Mouse (Mus musculus) embryo, embryonic 10.5 days (tissue): ENCODE data around the gene Tgfbr2.

Source experiments
- DNase-seq: peaks from one replicate; pipeline ENCODE4 v3.0.0-alpha.2; 2015; ENCODE audit warnings: low spot score

Gene Tgfbr2

DNA sequence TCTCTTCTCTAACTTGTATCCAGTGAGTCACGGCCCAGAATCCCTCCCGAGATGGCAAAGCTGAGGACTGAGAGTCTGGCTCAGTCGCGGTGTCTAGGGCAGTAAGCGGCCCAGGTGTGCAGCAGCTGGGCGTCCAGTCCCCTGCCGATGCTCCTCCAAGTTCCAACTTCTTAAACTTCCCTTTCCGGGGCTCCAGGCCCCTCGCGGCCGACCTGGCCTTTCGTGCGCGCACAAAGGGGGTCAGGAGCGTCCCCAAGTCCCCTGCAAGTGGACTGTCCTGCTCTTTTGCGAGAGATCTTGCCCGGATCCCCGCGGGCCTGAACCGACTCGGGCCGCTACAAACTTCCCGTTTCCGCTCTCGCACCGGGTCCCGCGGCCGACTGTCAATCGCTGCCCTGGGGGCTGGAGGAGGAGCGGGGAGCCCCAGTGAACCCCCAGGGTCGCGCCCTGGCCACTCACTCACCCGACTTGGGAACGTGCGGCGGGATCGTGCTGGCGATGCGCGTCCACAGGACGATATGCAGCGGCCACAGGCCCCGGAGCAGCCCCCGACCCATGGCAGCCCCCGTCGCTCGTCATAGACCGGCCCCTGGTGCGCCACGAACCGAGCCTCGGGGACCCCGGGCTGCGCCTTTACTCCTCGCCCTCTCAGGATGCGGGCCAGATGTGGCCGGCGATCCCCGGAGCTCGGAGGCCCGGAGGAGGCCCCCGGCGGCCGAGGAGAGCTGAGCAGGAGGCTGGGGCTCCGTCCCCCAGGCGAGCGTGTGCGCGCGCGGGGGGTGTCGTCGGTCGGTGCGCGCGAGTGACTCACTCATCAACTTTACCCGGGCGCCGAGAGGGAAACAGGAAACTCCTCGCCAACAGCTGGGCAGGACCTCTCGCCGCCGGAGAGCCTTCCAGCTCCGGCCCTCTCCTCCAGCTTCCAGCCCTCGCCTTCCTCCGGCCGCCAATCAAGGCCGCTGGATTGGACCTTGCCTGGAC lies at the start of gene Tgfbr2:
Gene Tgfbr2 (minus strand): TSS at position 880 of the 981 bp plus-strand sequence.
- peak; percentile 83 for DNase-seq

DNA sequence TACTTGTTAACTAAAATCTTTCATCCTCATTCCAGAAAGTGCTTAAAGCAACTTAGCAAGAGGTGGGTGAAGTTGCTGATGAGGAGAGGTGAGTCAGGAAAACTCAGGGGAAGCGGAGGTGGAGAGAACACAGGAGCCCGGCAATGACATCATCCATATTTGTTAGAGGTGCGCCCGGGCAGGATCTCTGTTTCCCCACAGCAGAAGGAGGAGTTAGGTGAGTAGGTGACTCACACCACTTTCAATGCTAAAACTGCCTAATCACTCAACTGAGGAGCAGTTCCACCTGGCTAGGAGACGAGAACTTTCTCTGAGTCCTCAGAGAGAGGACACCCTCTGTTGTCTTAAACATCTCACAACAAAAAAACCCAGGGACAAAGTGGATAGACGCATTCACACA lies 48.2 kb upstream of the Tgfbr2 start:
- DNase-seq: no peak

DNA sequence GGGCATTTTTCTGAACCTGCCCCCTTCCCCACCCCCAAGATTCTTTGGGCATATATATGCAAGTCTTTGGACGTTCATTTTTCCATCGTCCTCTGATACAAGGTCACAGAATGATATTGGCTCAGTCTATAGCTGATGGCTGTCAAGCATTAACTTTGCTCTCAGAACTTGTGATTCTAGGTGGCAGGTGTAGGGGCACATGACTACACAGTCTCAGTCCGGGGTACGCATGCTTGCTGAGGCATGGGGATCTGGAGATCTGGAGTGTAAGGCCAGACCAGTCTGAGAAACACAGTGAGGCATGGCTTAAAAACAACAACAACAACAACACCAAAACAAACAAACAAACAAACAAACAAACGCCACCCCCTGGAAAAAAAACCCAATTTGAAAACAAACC lies 47.5 kb upstream of the Tgfbr2 start:
- DNase-seq: no peak

DNA sequence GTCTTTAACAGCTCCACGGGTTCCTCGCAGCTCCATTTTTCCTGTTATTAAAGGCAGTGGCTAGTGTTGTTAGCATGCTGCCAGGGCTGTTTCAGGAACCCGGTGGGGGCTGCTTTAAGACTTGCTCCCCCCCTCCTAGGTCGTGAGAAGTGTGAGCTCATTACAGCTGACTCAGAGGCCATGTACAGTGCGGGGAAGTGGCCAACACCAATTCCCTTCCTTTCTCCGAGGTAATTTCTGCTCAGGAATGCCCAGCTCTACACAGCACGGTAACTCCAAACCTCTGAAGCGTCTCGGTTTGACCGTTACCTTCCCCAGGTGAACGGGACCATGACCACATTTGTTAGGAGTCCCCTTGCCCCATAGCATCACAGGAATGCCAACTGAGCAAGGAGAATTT lies 46.8 kb upstream of the Tgfbr2 start:
- no peak for DNase-seq

DNA sequence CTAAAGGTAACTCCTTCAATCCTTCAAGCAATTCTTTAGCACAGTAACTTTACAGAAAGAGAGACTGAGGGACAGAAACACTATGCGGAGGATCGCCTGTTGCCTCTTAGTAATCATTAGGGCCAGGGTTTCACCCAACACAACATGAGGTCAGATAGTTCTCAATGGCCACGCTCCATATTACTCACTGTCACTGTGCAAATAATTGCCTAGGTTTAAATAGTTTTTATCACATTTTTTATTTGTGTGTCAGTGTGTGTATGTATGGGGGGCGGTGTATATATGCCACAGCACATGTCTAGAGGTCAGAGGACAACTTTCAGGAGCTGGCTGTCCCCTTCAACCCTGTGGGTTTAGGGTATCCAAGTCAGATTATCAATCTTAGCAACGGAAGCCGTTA lies 46.4 kb upstream of the Tgfbr2 start:
- no peak for DNase-seq

DNA sequence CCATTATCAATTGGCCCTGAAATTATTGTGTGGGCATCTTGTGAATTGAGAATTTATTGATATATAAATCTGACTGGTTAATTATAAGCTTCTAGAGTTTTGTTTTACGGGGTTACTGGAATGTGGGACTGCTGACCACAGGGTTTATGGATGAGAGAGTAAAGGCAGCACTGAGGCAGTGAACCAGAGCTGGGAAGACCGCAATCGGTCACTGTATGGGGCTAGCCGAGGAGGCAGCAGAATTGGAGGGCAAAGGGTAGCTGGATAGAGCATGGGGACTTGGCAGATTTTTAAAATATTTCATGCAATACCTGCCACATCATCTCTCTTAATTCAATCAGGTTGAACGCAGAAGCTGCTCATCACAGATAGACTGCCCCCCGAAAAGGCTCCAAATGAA lies 45.5 kb upstream of the Tgfbr2 start:
- DNase-seq: no peak

DNA sequence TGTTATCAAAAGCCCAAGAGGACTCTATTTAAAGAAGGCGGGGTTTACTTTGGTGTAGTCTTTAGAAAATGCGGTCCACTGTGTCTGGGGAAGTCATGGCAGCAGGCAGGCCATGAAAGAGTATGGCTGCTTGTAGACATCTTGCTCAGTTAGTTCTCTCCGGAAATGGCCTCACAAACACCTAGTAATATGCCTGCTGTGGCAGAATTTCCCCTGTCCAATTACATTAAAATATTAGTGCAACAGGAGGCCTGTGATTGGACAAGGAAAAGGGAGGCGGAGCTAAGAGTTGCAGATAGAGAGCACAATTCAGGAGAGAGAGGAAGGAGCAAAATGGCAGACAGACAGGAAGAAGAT lies 45.0 kb upstream of the Tgfbr2 start:
- no peak for DNase-seq

DNA sequence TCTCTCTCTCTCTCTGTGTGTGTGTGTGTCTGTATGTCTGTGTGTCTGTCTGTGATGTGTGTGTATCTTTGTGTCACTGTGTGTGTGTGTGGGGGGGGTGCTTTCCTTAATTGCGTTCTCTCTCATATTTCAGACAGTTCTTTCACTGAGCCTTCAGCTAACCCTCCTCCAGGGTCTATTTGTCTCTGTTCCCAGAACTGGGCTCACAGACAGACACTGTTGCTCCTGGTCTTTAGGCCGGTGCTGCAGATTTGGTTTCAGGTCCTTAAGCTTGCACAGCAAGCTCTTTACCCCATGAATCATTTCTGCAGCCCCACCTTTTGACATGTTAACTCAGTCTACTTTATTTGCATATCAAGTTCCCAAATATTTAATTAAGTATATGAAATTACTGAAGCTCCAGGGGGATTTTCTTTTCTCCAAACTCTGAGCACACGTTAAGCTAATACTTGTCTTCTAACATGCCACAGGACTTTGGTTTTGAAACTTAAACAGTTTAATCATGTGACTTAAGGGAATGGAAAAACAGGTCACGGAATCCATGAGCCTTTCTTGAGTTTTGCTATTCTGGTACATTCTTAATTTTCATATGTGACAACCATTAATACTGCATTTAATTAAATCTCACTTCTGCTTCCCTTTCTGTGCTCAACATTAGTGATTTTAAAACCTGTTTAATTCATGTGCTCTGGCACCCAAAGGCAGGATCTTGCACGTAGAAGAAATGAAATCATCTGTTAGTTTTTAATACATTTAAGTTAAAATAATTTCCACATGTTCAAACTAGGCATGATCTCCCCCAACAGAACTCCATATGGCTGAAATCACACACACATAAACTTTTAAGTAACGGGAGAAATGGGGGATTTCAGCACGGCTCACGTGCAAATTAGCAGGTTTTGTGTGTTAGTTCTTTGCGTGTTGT lies 44.3 kb upstream of the Tgfbr2 start:
- no peak for DNase-seq

DNA sequence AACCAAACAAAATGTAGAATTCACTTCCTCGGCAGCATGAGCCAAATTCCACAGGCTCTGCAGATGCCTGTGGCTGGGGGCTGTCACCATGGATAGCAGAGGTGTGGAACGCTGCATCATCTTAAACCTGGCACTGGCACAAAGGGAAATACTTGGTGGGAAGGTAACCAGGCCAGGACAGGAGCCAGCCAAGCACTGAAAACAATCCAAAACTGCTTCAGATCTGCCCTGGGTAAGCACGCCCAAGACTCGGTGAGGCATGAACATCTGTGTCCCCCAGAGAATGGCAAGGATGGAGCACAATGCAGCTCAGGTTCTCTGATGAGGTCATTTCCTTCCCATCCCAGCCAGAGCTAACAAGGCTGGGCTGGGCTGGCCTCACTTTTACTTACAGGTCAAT lies 43.6 kb upstream of the Tgfbr2 start:
- peak; percentile 32 for DNase-seq

DNA sequence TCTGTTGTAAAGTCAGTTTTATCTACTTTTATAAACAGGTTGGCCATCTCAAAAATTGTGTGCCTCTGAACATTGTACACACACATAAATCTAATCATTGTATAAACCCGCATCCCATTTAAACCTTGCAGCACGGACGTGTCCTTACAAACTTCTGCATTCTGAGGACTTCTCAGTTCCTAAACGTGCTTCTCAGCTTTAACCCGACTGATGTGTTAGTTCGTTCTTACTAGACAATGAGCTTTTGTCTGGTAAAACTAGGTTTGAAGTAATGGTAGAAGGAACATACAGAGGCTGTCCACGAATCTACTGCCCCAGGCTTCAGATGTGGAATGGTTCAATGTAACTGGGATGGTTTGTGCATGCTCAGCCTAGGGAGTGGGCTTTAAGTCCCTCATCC lies 41.9 kb upstream of the Tgfbr2 start:
- DNase-seq: no peak

DNA sequence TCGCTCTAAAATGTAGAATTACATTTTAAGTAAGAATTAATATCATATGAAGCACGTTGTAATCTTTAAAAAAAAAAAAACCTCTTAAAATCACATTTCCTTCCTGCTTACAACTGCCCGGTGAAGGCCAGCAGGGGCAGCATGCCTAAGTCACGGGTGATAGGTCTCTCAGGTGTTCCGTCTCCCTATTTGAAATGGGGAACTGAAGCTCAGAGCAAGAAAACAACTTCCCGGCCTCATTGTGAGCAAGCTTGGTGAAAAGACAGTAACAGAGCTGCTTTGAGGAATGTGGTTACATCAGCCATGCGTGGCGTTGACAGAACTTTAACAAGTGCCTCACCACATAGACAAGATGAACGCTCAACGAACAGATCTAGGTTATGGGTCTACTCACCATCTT lies 41.5 kb upstream of the Tgfbr2 start:
- DNase-seq: no peak

DNA sequence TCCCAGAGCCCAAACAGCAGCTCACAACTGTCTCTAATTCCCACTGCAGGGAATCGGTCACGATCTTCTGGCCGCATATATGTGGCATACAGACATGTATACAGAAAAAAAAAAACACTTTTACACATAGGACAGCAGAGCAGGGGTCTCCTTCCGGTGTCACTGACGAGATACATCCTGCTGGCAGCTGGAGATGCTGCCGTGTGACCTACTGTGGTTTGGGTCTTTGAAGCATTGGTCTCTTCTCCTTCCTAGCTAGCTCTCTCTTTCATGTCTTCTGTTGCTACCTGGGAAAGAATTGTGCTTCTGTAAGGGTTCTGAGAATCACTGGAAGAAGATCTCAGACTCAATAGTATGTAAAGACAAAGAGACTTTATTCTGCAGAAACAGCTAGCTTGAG lies 39.1 kb upstream of the Tgfbr2 start:
- no peak for DNase-seq

DNA sequence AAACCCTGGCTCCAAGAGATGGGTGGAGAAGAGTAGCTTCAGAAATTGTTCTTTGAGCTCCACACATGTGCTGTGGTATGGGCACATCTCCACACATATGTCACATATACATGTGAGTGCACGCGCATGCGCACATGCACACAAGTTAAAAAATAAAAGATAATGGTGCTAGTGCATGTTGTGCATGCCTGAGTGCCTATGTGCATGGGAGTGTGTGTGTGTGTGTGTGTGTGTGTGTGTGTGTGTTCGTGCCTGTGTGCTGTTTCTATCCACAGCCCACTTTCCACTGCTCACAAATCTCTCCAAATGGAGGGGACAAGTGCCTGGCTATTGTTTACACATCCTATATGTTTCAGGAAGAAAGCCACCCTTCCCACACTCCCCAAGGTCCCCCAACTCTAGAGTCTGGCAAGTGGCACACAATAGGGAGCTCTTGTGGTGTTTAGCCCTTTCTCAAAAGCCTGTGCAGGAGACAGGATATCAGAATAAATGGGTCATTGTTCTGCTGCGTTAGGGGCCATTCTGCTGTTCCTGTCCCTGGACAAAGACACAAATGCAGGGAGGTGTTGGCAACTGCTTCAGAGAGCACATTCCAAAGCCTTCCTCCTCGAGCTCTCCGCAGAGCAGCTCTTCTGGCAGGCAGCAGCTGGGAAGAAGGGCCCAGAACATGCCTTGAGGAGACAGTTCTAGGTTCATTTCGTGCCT lies 37.9 kb upstream of the Tgfbr2 start:
- DNase-seq: peak; percentile 37

DNA sequence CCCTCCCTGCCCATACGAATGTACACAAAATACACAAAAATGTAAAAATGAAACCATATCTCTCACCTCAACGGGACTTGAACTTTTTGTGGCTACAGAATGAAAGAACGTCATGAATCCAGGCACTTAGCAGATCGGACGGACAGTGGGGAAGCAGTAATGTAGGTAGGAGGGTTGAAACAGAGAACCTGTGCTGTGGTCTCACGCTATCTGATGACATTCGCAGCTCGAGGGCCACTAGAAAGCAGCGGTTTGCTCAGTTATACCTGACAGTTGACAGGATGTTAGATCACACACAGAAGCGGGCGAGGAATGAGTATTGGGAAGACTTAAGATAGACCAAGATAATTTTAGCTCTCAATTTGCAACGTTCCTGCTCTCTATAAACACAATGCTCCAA lies 36.9 kb upstream of the Tgfbr2 start:
- DNase-seq: no peak

DNA sequence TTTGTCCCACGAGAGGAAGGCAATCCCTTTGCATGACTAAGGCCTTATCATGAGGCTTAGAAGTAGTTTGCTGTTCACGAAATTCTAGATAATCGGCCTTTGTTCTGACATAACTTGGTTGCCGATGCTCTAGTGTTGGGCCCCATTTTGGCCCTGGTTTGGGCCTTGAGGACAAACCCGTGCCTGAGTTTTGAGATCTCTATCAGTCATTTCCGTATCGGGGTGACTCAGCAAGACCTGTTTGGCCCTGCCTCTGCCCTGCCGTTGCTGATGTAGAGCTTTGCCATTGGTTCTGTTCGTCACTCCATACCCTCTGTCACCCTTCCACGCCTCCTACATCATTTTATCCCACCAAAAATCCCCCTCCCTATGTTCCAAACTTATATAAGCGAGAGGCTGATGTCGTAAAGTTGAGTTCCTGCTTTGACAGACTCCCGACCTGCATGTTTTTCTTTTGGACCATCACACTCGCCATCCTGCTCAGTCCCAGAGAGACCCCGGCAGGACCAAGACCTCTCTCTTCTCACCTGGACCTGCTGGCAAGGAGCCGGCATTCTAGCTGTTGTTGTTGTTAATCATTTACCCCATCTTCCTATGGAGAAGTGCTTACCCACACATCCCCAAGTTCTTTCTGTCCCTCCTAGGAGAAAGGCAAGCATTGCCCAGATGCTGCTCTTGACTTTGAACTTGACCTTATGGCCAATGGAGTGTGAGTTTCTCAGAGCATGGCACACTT lies 33.2 kb upstream of the Tgfbr2 start:
- no peak for DNase-seq

DNA sequence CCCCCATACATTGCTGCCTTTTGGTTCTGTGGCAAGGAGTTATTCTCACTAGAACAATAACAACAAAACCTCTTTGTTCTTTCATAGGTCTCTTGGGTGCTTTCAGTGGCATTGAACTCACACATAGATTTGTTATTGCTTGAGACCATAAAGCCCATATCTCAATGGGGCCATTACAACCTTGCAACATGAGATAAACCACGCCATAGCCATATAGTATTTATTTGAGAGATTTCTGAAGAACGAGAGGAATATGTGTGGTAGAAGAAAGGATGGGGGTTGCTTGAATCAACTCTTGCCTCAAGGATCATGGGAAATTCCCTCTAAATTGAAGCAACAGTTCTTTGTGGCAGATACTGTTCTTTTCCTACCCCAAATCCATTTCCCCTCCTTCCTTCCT lies 31.7 kb upstream of the Tgfbr2 start:
- no peak for DNase-seq

DNA sequence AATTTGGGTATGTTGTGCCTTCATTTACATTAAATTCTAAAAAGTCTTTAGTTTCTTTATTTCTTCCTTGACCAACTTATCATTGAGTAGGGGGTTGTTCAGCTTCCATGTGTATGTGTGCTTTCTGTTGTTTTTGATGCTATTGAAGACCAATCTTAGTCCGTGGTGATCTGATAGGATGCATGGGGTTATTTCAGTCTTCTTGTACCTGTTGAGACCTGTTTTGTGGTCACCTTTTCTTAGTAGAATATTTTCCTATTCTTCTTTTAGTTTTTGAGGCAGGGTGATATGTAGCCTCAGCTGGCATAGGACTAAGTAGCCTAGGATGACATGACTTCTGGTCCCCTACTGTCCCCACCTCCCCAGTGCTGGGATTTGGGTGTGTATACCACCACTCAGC lies 28.5 kb upstream of the Tgfbr2 start:
- no peak for DNase-seq

DNA sequence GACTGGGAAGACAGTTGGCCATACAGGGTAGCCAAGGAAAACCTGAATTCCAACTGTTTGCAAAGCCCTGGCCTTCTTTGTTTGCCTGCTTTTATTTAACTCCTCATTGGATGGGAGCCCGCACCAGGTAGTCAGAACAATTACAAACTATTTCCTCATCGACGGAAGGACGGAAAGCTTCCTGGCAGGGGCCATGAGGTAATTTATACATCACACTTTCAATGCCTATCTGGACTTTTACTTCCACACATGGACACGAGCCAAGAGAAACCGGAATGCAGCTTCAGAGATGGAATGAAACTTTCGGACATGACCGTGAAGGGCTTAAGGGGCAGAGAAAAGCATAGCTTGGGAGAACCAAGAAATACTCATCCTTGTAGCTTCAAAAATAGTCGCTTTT lies 24.0 kb upstream of the Tgfbr2 start:
- DNase-seq: no peak

DNA sequence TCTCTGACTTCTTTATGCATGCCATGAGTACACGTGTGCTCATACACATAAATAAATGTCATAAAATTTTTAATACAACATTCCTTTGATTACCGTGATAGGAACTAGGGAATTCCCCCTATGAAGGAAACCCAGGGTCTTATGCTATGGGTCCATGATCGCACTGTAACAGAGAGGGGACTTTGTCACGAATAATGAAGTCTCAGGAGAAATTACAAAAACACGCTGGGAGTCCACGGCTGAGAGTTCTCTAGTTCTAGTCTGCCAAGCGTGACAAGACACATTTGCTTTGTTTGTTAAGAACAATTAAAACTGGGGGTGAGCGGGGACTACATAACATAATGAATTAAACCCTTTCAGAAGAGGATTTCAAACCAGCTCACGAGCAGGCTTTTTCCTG lies 23.3 kb upstream of the Tgfbr2 start:
- DNase-seq: no peak

DNA sequence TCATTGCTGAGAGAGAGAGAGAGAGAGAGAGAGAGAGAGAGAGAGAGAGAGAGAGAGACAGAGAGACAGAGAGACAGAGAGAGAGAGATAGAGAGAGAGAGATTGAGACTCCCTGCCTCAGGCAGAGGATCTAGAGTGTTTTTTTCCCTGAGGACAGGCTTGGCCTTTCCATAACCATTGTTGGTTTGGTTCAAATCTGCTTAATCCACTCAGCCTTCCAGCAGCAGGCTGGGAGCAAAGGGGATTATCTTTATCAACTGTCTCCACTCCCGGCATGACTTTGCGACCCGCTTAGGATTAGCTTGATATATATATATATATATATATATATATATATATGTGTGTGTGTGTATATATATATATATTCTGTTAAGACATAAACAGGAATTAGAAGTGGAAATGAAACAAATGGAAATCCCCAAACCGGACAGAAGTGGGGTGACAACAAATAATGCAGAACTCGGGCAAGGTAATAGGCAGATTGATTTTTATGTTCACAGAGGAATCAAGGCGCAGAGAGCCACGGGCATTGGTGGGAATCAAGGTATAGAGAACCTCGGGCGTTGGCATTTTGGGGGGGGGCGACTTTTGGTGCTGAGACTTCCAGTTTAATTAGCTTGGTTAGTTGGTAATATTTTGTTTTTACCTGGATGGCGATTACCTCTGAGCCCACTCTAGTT lies 22.5 kb upstream of the Tgfbr2 start:
- no peak for DNase-seq

DNA sequence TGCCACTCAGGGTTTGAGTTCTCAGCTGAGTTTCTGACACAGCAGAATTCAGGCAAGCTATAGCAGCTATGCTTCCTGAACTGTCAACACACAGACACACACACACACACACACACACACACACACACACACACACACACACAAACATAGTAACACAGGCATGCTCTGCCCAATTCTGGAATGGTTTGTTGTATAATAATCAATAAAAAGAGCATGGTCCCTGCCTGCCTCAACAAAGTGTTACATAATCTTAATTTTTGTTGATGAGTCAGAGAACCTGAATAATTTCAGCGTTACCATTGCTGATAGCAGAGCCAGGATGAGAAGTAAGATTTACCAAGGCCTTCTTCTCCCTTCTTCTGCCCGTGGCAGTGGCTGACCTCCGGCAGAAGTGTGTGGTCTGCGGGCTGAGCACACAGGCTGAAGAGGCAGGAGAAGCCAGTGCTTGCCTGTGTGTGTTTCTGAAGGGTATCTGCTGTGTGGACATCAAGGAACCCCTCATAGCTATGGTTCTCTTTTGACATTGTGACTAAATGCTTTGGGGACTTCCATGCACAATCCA lies 18.8 kb upstream of the Tgfbr2 start:
- no peak for DNase-seq
